Mouse (Mus musculus): ENCODE results near the gene Cstad.

Gene Cstad

GRCm38 (mm10) chr2:30594641-30595379, at the start of gene Cstad:
TSS of gene Cstad (plus strand) at chr2:30595040.
- peak; percentile 57 to 59 for DNase-seq

GRCm38 (mm10) chr2:30545706-30546105, 49.1 kb upstream of the Cstad start:
- DNase-seq: peak in 1 of 2 experiments; percentile 9

- DNase-seq: no peak
Observed at GRCm38 (mm10) chr2:30546219-30546618, 48.6 kb upstream of the Cstad start.

- peak; percentile 50 for DNase-seq
Observed at GRCm38 (mm10) chr2:30547455-30548217, 47.2 kb upstream of the Cstad start.

GRCm38 (mm10) chr2:30551579-30551978, 43.3 kb upstream of the Cstad start:
- no peak for DNase-seq

GRCm38 (mm10) chr2:30553851-30554540, 40.8 kb upstream of the Cstad start:
- DNase-seq: peak; percentile 30 to 36

GRCm38 (mm10) chr2:30555257-30555656, 39.6 kb upstream of the Cstad start:
- no peak for DNase-seq

GRCm38 (mm10) chr2:30556495-30556894, 38.3 kb upstream of the Cstad start:
- no peak for DNase-seq

GRCm38 (mm10) chr2:30559552-30559951, 35.3 kb upstream of the Cstad start:
- no peak for DNase-seq

- DNase-seq: no peak
Observed at GRCm38 (mm10) chr2:30562553-30562952, 32.3 kb upstream of the Cstad start.

- DNase-seq: no peak
Observed at GRCm38 (mm10) chr2:30571647-30572046, 23.2 kb upstream of the Cstad start.

- no peak for DNase-seq
Observed at GRCm38 (mm10) chr2:30573522-30573921, 21.3 kb upstream of the Cstad start.

GRCm38 (mm10) chr2:30577010-30577409, 17.8 kb upstream of the Cstad start:
- DNase-seq: no peak

GRCm38 (mm10) chr2:30578006-30578405, 16.8 kb upstream of the Cstad start:
- DNase-seq: no peak

- peak; percentile 49 to 56 for DNase-seq
Observed at GRCm38 (mm10) chr2:30587161-30587560, 7.7 kb upstream of the Cstad start.

GRCm38 (mm10) chr2:30587671-30588070, 7.2 kb upstream of the Cstad start:
- DNase-seq: no peak

GRCm38 (mm10) chr2:30588985-30589511, 5.8 kb upstream of the Cstad start:
- DNase-seq: no peak

GRCm38 (mm10) chr2:30589781-30590180, 5.1 kb upstream of the Cstad start:
- DNase-seq: no peak

- DNase-seq: peak; percentile 51 to 56
Observed at GRCm38 (mm10) chr2:30590909-30591308, 3.9 kb upstream of the Cstad start.

- no peak for DNase-seq
Observed at GRCm38 (mm10) chr2:30592391-30592790, 2.4 kb upstream of the Cstad start.

GRCm38 (mm10) chr2:30592951-30593350, 1.9 kb upstream of the Cstad start:
- no peak for DNase-seq

GRCm38 (mm10) chr2:30593636-30594310, 1.1 kb upstream of the Cstad start:
- DNase-seq: no peak

GRCm38 (mm10) chr2:30595796-30596195, 956 bp downstream of the Cstad start:
- no peak for DNase-seq

Data from B cell, adult 2 months (primary cell).